Mouse (Mus musculus) small intestine, adult 10 weeks (tissue): ENCODE data around the gene Gm11992. TPM values are rescaled to one million over a fixed set of nuclear protein-coding genes. Genes with fewer than 3 reads are reported as not detected.

Experiments used
- polyA plus RNA-seq: library from polyadenylated mRNA; stranded (reverse); fragments of 350-450 nt; fragmentation: Illumina TruSeq; extraction: RNeasy Lipid Tissue Mini Kit (QIAGEN cat#74804); gene quantifications from one replicate; pipeline ENCODE4 v1.2.3, GENCODE M21; 2014; ENCODE audit warnings: low replicate concordance

Gene Gm11992
- polyA plus RNA-seq: 1.3 TPM

DNA sequence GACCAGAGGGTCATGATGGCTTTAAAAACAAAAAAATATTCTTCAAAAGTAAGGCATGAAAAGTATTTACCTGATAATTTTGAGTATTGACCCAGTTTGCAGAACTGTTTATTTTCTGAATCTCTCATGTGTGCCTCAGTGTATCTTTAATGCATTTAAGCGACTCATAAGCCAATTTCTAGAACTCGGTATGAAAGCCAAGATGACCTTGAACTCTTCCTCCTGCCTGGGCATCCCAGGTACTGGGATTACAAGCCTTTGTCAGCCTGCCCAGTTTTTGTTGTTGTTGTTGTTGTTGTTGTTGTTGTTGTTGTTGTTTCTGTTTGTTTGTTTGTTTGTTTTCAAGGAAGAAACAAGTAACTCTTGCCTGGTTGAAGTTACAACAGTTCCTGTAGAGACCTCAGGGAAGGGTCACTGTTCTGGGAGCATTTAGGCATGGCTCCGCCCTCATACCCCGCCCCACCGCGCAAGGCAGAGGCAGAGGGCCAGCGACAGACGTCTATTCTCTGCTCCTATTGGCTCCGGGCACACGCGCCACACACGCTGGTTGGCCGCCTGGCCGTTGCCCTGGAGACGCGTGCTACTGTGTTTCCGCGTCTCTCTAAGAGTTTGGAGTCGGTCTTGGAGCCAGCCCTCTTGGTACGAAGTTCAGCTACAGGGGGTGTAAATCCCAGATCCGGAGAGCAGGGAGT lies at the start of gene Gm11992:
Gene Gm11992, plus strand, starts transcription at position 584 of the 692 bp plus-strand sequence.

GRCm38 (mm10) chr11:9010853-9011339 lies 37.5 kb upstream of the Gm11992 start, which contains the start of gene Hus1:
TSS of gene Hus1 (minus strand) at chr11:9011191.

GRCm38 (mm10) chr11:9048703-9049060 lies 288 bp downstream of the Gm11992 start, which contains the start of gene Sun3:
TSS of gene Sun3 (minus strand) at chr11:9048991.

DNA sequence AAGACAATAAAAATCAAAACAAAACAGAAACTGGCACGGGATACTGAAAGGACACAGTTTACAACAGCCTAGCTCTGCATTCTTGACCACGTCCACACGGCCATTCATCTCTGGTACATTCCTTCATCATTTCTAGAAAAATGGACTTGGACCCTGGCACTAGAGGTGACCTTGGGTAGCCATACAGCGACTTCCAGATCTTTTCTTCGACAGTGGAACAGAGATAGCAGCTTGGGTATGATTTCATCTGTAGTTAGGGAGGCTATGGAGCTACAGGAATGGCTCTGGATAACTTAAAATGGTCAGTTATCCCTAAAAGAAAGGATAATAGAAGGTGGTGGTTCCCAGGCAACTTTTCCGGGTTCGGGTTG lies 69.6 kb downstream of the Gm11992 start, which contains the start of gene Upp1:
Gene Upp1, plus strand, starts transcription at position 54 of the 371 bp plus-strand sequence.

Other genes with a start within 250 kb of the Gm11992 start
- gene Pkd1l1, start 75.3 kb upstream of the Gm11992 start, polyA plus RNA-seq: not detected
- gene Hus1, start 37.4 kb upstream of the Gm11992 start, polyA plus RNA-seq: 6.6 TPM
- 1.5 TPM for gene Sun3, start 397 bp downstream of the Gm11992 start, polyA plus RNA-seq
- gene Upp1, start 69.5 kb downstream of the Gm11992 start, polyA plus RNA-seq: 98.6 TPM
- 0.11 TPM for gene Abca13, start 143.3 kb downstream of the Gm11992 start, polyA plus RNA-seq